Mouse (Mus musculus): ENCODE measurements around the gene Birc6. TPM values are rescaled to one million over a fixed set of nuclear protein-coding genes. Genes with fewer than 3 reads are reported as not detected.
A peak's percentile ranks its signal among the peaks of the same experiment; 100 is the strongest.

Gene Birc6
- polyA plus RNA-seq, 1 experiment from 2014 or later, result 83.8 TPM

- H3K27me3 ChIP-seq (ENCODE audit: control insufficient read depth, insufficient read depth, low read length), result no peaks in the 10 kb centered on the region
Measured at GRCm38 (mm10) chr17:74715128-74715527, 187.0 kb downstream of the Birc6 start.

GRCm38 (mm10) chr17:74715724-74716123, 187.6 kb downstream of the Birc6 start:
- Histone ChIP-seq H3K27ac (replicated peaks; ENCODE audit: low read depth, low read length) (no peak overlapping the region), H3K36me3 (replicated peaks; ENCODE audit: control insufficient read depth, insufficient read depth, low read depth, low read length) (no peaks in the 10 kb centered on the region), H3K9ac (replicated peaks; ENCODE audit: low read length) (no peak overlapping the region), H3K9me3 (replicated peaks; ENCODE audit: control insufficient read depth, low read length) (no peaks in the 10 kb centered on the region), H3K4me2 (ENCODE audit: low read depth, low read length) (no peak overlapping the region), H3K4me3 (ENCODE audit: low read depth, low read length) (no peak overlapping the region), H3K27me3 (ENCODE audit: control insufficient read depth, insufficient read depth, low read length) (no peaks in the 10 kb centered on the region), H3K4me1 (ENCODE audit: control insufficient read depth, insufficient read depth, low read length) (no peaks in the 10 kb centered on the region)
- DNase-seq (ENCODE audit: low spot score) (no peak), ATAC-seq (replicated peaks; ENCODE audit: insufficient number of reproducible peaks, low FRiP score, low TSS enrichment, low read depth) (no peak)
- 43% methylated on average over 1 of the region's 1 CpGs for WGBS

More at GRCm38 (mm10) chr17:74715128-74715527, 187.0 kb downstream of the Birc6 start:
- H3K9ac ChIP-seq (replicated peaks; ENCODE audit: low read length), result no peak overlapping the region
- no peaks in the 10 kb centered on the region for H3K9me3 ChIP-seq (replicated peaks; ENCODE audit: control insufficient read depth, low read length)
- H3K4me3 ChIP-seq (ENCODE audit: low read depth, low read length), result no peak overlapping the region
- DNase-seq (ENCODE audit: low spot score) (no peak), ATAC-seq (replicated peaks; ENCODE audit: insufficient number of reproducible peaks, low FRiP score, low TSS enrichment, low read depth) (no peak)
- H3K4me2 ChIP-seq (ENCODE audit: low read depth, low read length), result no peak overlapping the region
- no peak overlapping the region for H3K27ac ChIP-seq (replicated peaks; ENCODE audit: low read depth, low read length)
- WGBS, result 57% methylated on average over 3 of the region's 3 CpGs
- H3K4me1 ChIP-seq (ENCODE audit: control insufficient read depth, insufficient read depth, low read length), result no peaks in the 10 kb centered on the region
- no peaks in the 10 kb centered on the region for H3K36me3 ChIP-seq (replicated peaks; ENCODE audit: control insufficient read depth, insufficient read depth, low read depth, low read length)

GRCm38 (mm10) chr17:74716643-74717042, 188.5 kb downstream of the Birc6 start:
- ATAC-seq (replicated peaks; ENCODE audit: insufficient number of reproducible peaks, low FRiP score, low TSS enrichment, low read depth) (no peak), DNase-seq (ENCODE audit: low spot score) (no peak)
- H3K9ac ChIP-seq (replicated peaks; ENCODE audit: low read length), result no peak overlapping the region
- H3K4me1 ChIP-seq (ENCODE audit: control insufficient read depth, insufficient read depth, low read length), result no peaks in the 10 kb centered on the region
- H3K4me3 ChIP-seq (ENCODE audit: low read depth, low read length), result no peak overlapping the region
- H3K9me3 ChIP-seq (replicated peaks; ENCODE audit: control insufficient read depth, low read length), result no peaks in the 10 kb centered on the region
- no peak overlapping the region for H3K27ac ChIP-seq (replicated peaks; ENCODE audit: low read depth, low read length)
- no peaks in the 10 kb centered on the region for H3K27me3 ChIP-seq (ENCODE audit: control insufficient read depth, insufficient read depth, low read length)
- H3K36me3 ChIP-seq (replicated peaks; ENCODE audit: control insufficient read depth, insufficient read depth, low read depth, low read length), result no peaks in the 10 kb centered on the region
- H3K4me2 ChIP-seq (ENCODE audit: low read depth, low read length), result no peak overlapping the region
- WGBS, result 59% methylated on average over 3 of the region's 3 CpGs

- Histone ChIP-seq H3K4me2 (ENCODE audit: low read depth, low read length) (peak overlapping the region; percentile 54), H3K9ac (replicated peaks; ENCODE audit: low read length) (peak overlapping the region; percentile 44), H3K36me3 (replicated peaks; ENCODE audit: control insufficient read depth, insufficient read depth, low read depth, low read length) (no peaks in the 10 kb centered on the region), H3K9me3 (replicated peaks; ENCODE audit: control insufficient read depth, low read length) (no peaks in the 10 kb centered on the region), H3K4me1 (ENCODE audit: control insufficient read depth, insufficient read depth, low read length) (no peaks in the 10 kb centered on the region), H3K27me3 (ENCODE audit: control insufficient read depth, insufficient read depth, low read length) (no peaks in the 10 kb centered on the region), H3K27ac (replicated peaks; ENCODE audit: low read depth, low read length) (no peak overlapping the region), H3K4me3 (ENCODE audit: low read depth, low read length) (peak overlapping the region; percentile 80)
- WGBS, result 10% methylated on average over 14 of the region's 14 CpGs
- ATAC-seq (replicated peaks; ENCODE audit: insufficient number of reproducible peaks, low FRiP score, low TSS enrichment, low read depth) (peak; percentile 11; the same call in 1 of the 2 replicates), DNase-seq (ENCODE audit: low spot score) (no peak)
Measured at GRCm38 (mm10) chr17:74717091-74717617, 189.1 kb downstream of the Birc6 start.

- DNase-seq (ENCODE audit: low spot score) (peak; percentile 99), ATAC-seq (replicated peaks; ENCODE audit: insufficient number of reproducible peaks, low FRiP score, low TSS enrichment, low read depth) (peak; percentile 82)
- peak within 1 kb of the TSS; percentile 63 for H3K9ac ChIP-seq (replicated peaks; ENCODE audit: low read length)
- no peaks in the 10 kb centered on the region for H3K9me3 ChIP-seq (replicated peaks; ENCODE audit: control insufficient read depth, low read length)
- H3K36me3 ChIP-seq (replicated peaks; ENCODE audit: control insufficient read depth, insufficient read depth, low read depth, low read length), result no peaks in the 10 kb centered on the region
- 1% methylated on average over 31 of the region's 31 CpGs for WGBS
- H3K4me3 ChIP-seq (ENCODE audit: low read depth, low read length), result peak within 1 kb of the TSS; percentile 80
- H3K27me3 ChIP-seq (ENCODE audit: control insufficient read depth, insufficient read depth, low read length), result no peaks in the 10 kb centered on the region
- H3K4me2 ChIP-seq (ENCODE audit: low read depth, low read length), result peak within 1 kb of the TSS; percentile 54
- no peak within 1 kb of the TSS for H3K27ac ChIP-seq (replicated peaks; ENCODE audit: low read depth, low read length)
- H3K4me1 ChIP-seq (ENCODE audit: control insufficient read depth, insufficient read depth, low read length), result no peaks in the 10 kb centered on the region
Measured at GRCm38 (mm10) chr17:74717618-74718151, 189.6 kb downstream of the Birc6 start, which contains the start of gene Ttc27. Gene Ttc27, plus strand, starts transcription at chr17:74717732.

- no peaks in the 10 kb centered on the region for H3K36me3 ChIP-seq (replicated peaks; ENCODE audit: control insufficient read depth, insufficient read depth, low read depth, low read length)
- ATAC-seq (replicated peaks; ENCODE audit: insufficient number of reproducible peaks, low FRiP score, low TSS enrichment, low read depth), result no peak
- H3K27ac ChIP-seq (replicated peaks; ENCODE audit: low read depth, low read length), result no peak overlapping the region
- no peak overlapping the region for H3K4me2 ChIP-seq (ENCODE audit: low read depth, low read length)
- H3K9me3 ChIP-seq (replicated peaks; ENCODE audit: control insufficient read depth, low read length), result no peaks in the 10 kb centered on the region
- no peaks in the 10 kb centered on the region for H3K27me3 ChIP-seq (ENCODE audit: control insufficient read depth, insufficient read depth, low read length)
- peak; percentile 30 for DNase-seq (ENCODE audit: low spot score)
- no peak overlapping the region for H3K9ac ChIP-seq (replicated peaks; ENCODE audit: low read length)
- no peaks in the 10 kb centered on the region for H3K4me1 ChIP-seq (ENCODE audit: control insufficient read depth, insufficient read depth, low read length)
- H3K4me3 ChIP-seq (ENCODE audit: low read depth, low read length), result no peak overlapping the region
Measured at GRCm38 (mm10) chr17:74732872-74733271, 204.8 kb downstream of the Birc6 start.

GRCm38 (mm10) chr17:74735392-74735791, 207.3 kb downstream of the Birc6 start:
- H3K9me3 ChIP-seq (replicated peaks; ENCODE audit: control insufficient read depth, low read length), result no peaks in the 10 kb centered on the region
- DNase-seq (ENCODE audit: low spot score) (no peak), ATAC-seq (replicated peaks; ENCODE audit: insufficient number of reproducible peaks, low FRiP score, low TSS enrichment, low read depth) (no peak)
- H3K27me3 ChIP-seq (ENCODE audit: control insufficient read depth, insufficient read depth, low read length), result no peaks in the 10 kb centered on the region
- no peaks in the 10 kb centered on the region for H3K36me3 ChIP-seq (replicated peaks; ENCODE audit: control insufficient read depth, insufficient read depth, low read depth, low read length)
- WGBS, result 92% methylated on average over 11 of the region's 11 CpGs
- no peak overlapping the region for H3K9ac ChIP-seq (replicated peaks; ENCODE audit: low read length)
- H3K27ac ChIP-seq (replicated peaks; ENCODE audit: low read depth, low read length), result no peak overlapping the region
- no peak overlapping the region for H3K4me3 ChIP-seq (ENCODE audit: low read depth, low read length)
- H3K4me2 ChIP-seq (ENCODE audit: low read depth, low read length), result no peak overlapping the region
- no peaks in the 10 kb centered on the region for H3K4me1 ChIP-seq (ENCODE audit: control insufficient read depth, insufficient read depth, low read length)

GRCm38 (mm10) chr17:74749659-74750058, 221.6 kb downstream of the Birc6 start:
- DNase-seq (ENCODE audit: low spot score) (no peak), ATAC-seq (replicated peaks; ENCODE audit: insufficient number of reproducible peaks, low FRiP score, low TSS enrichment, low read depth) (no peak)
- H3K4me3 ChIP-seq (ENCODE audit: low read depth, low read length), result no peak overlapping the region
- H3K4me1 ChIP-seq (ENCODE audit: control insufficient read depth, insufficient read depth, low read length), result no peaks in the 10 kb centered on the region
- no peak overlapping the region for H3K4me2 ChIP-seq (ENCODE audit: low read depth, low read length)
- H3K9ac ChIP-seq (replicated peaks; ENCODE audit: low read length), result no peak overlapping the region
- no peaks in the 10 kb centered on the region for H3K27me3 ChIP-seq (ENCODE audit: control insufficient read depth, insufficient read depth, low read length)
- H3K27ac ChIP-seq (replicated peaks; ENCODE audit: low read depth, low read length), result no peak overlapping the region
- no peaks in the 10 kb centered on the region for H3K9me3 ChIP-seq (replicated peaks; ENCODE audit: control insufficient read depth, low read length)
- 78% methylated on average over 1 of the region's 1 CpGs for whole genome bisulfite sequencing
- H3K36me3 ChIP-seq (replicated peaks; ENCODE audit: control insufficient read depth, insufficient read depth, low read depth, low read length), result no peaks in the 10 kb centered on the region
